Comparison of ENCODE assay signal across 9 mouse cellular contexts in genomic region chr1:187609853-187610230, GRCm38 (mm10). TPM values are rescaled to one million over a fixed set of nuclear protein-coding genes. Genes with fewer than 3 reads are reported as not detected.
DNase-seq lines count a peak whose midpoint lies in the region; ATAC-seq and TF ChIP-seq lines count a peak whose summit lies in the region.
"Had no signal": no experiment of that assay in that cellular context is flagged by ENCODE, and none has a peak within 500 bp of the region (broad histone marks: within the 10 kb centered on the region; RNA-seq: fewer than 3 reads in every experiment).

No protein-coding gene starts in this region.

- H3K36me3 ChIP-seq in heart, embryonic 14.5 days (ENCODE audit: control insufficient read depth, insufficient read depth, low read length) = no peaks in the 10 kb centered on the region
- H3K36me3 ChIP-seq in kidney, postnatal 0 days (ENCODE audit: insufficient read depth, low read length) = no peaks in the 10 kb centered on the region
- H3K36me3 ChIP-seq in neural tube, embryonic 12.5 days = no peaks in the 10 kb centered on the region

- 1% methylated on average over 16 of the region's 16 CpGs for WGBS in heart, embryonic 14.5 days
- 5% methylated on average over 16 of the region's 16 CpGs for WGBS in kidney, postnatal 0 days
- 1% methylated on average over 16 of the region's 16 CpGs for WGBS in neural tube, embryonic 12.5 days

- H3K9ac ChIP-seq in heart, embryonic 14.5 days (ENCODE audit: low read length) = peak overlapping the region; percentile 92
- H3K9ac ChIP-seq in kidney, postnatal 0 days (ENCODE audit: low read depth, low read length) = peak overlapping the region; percentile 70
- H3K9ac ChIP-seq in neural tube, embryonic 12.5 days = no peak overlapping the region

- H3K4me2 ChIP-seq in heart, embryonic 14.5 days (ENCODE audit: low read length) = peak overlapping the region; percentile 92
- peak overlapping the region; percentile 87 for H3K4me2 ChIP-seq in kidney, postnatal 0 days (ENCODE audit: low read length)
- peak overlapping the region; percentile 88 for H3K4me2 ChIP-seq in neural tube, embryonic 12.5 days (replicated peaks)

- peak overlapping the region; percentile 69 to 77 for H3K4me3 ChIP-seq in heart, embryonic 14.5 days (ENCODE audit: control insufficient read depth in 1 of 2, insufficient read depth in 1 of 2, low read depth in 1 of 2, low read length in 2 of 2)
- H3K4me3 ChIP-seq in kidney, postnatal 0 days (replicated peaks; ENCODE audit: low read depth, low read length) = peak overlapping the region; percentile 55
- H3K4me3 ChIP-seq in neural tube, embryonic 12.5 days = peak overlapping the region; percentile 37
- H3K4me3 ChIP-seq: myocyte had no signal

- peaks cover 30 to 48% of the 10 kb centered on the region in 2 experiments for H3K4me1 ChIP-seq in heart, embryonic 14.5 days (ENCODE audit: control insufficient read depth in 2 of 2, insufficient read depth in 2 of 2, low read length in 2 of 2)
- peaks cover 18% of the 10 kb centered on the region; the same call in 1 of the 2 replicates for H3K4me1 ChIP-seq in kidney, postnatal 0 days (replicated peaks; ENCODE audit: insufficient read depth, low read length)
- H3K4me1 ChIP-seq in neural tube, embryonic 12.5 days = peaks cover 52% of the 10 kb centered on the region

- H3K9me3 ChIP-seq in heart, embryonic 14.5 days (ENCODE audit: control insufficient read depth, low read length) = no peaks in the 10 kb centered on the region
- H3K9me3 ChIP-seq in kidney, postnatal 0 days (replicated peaks; ENCODE audit: low read length) = no peaks in the 10 kb centered on the region
- no peaks in the 10 kb centered on the region for H3K9me3 ChIP-seq in neural tube, embryonic 12.5 days

- peak overlapping the region; percentile 70 to 75; a peak in 3 of 4 replicates for H3K27ac ChIP-seq in heart, embryonic 14.5 days (replicated peaks in 1 of 2; ENCODE audit: control insufficient read depth in 1 of 2, insufficient read depth in 1 of 2, low read depth in 2 of 2, low read length in 2 of 2)
- H3K27ac ChIP-seq in kidney, postnatal 0 days = peak overlapping the region; percentile 77
- no peak overlapping the region for H3K27ac ChIP-seq in neural tube, embryonic 12.5 days

- ATAC-seq in heart, embryonic 14.5 days (ENCODE audit: insufficient number of reproducible peaks, insufficient read depth, low FRiP score, low read depth) = peak; percentile 10; the same call in 1 of the 2 replicates
- ATAC-seq in kidney, postnatal 0 days (replicated peaks; ENCODE audit: low FRiP score, low read depth) = no peak
- no peak for ATAC-seq in neural tube, embryonic 12.5 days (ENCODE audit: low FRiP score, low read depth)
- no peak for ATAC-seq in megakaryocyte-erythroid progenitor cell, adult 5-6 weeks (replicated peaks; ENCODE audit: low FRiP score, low TSS enrichment, poor library complexity, severe bottlenecking)

- DNase-seq in adrenal gland, adult 2 months = peak; percentile 55
- peak; percentile 27 for DNase-seq in cerebellum, adult 9-11 months
- no peak for DNase-seq in kidney, postnatal 0 days (ENCODE audit: low spot score)
- DNase-seq in layer of hippocampus, postnatal 25 days (ENCODE audit: extremely low spot score in 1 of 2, low spot score in 1 of 2) = no peak
- no peak for DNase-seq in thymus, postnatal 14 days

- no peak for TF ChIP-seq CTCF in kidney, postnatal 0 days (IDR thresholded peaks at IDR 0.05; ENCODE audit: low read depth)

- H3K27me3 ChIP-seq in heart, embryonic 14.5 days (ENCODE audit: control insufficient read depth, insufficient read depth, low read length) = peaks cover 33% of the 10 kb centered on the region
- H3K27me3 ChIP-seq in kidney, postnatal 0 days (ENCODE audit: insufficient read depth, low read length) = peaks cover 42% of the 10 kb centered on the region
- H3K27me3 ChIP-seq in neural tube, embryonic 12.5 days (replicated peaks) = peaks cover 72% of the 10 kb centered on the region

RNA-seq across cellular contexts. Expression of gene Esrrg, which starts 1.3 kb away (rescaled TPM):
- 10 to 100 TPM; 14.8 to 17.7 TPM for total RNA-seq in adrenal gland, adult 2 months (2021)
- polyA plus RNA-seq in adrenal gland, adult 2 months (2012; rRNA removed) = 2.1 and 3.1 TPM in 2 replicates
- polyA plus RNA-seq in heart, embryonic 14.5 days (2014; fragmentation: Nextera tagmentation; extraction: Ambion mirVana) = 31.2 and 37.3 TPM in 2 replicates
- polyA plus RNA-seq in kidney, postnatal 0 days (2015; fragmentation: Nextera tagmentation; extraction: Ambion mirVana) = 26.0 and 27.1 TPM in 2 replicates
- 15.4 and 17.8 TPM in 2 replicates for polyA plus RNA-seq in neural tube, embryonic 12.5 days (2016; fragmentation: Nextera tagmentation; extraction: Ambion mirVana)
- total RNA-seq in layer of hippocampus, postnatal 25 days (2021) = 10 to 100 TPM; 12.0 to 12.6 TPM
- not detected in 2 replicates for total RNA-seq in megakaryocyte-erythroid progenitor cell, adult 5-6 weeks (2014; fragmentation: Nextera tagmentation)
- total RNA-seq in megakaryocyte-erythroid progenitor cell, adult 5-6 weeks (2017) = not detected in 2 replicates

Comparison
In these comparisons a context has a peak if more than half of its experiments do, and no peak if none do; other contexts are left out.
1. DNase-seq: peak in adrenal gland, adult 2 months (single experiment) and cerebellum, adult 9-11 months (single experiment); none in kidney, postnatal 0 days (single experiment), layer of hippocampus, postnatal 25 days (0 of 2) and thymus, postnatal 14 days (single experiment).
2. Peak in every context shown above with its lines, with median percentiles within 50 percentile points of each other: H3K4me2 ChIP-seq and H3K4me3 ChIP-seq.